Mouse (Mus musculus) liver, adult 2 months (tissue): ENCODE results near the gene Mlst8. TPM values are rescaled to one million over a fixed set of nuclear protein-coding genes. Genes with fewer than 3 reads are reported as not detected.

Experiments
- DNase-seq: peaks from one replicate; pipeline ENCODE4 v3.0.0-alpha.2; 2011; ENCODE audit warnings: low read depth, low spot score; ENCODE audit errors: extremely low read depth
- H3K27ac ChIP-seq: fragments of 200-500 bp; replicated peaks from 2 replicates; pipeline ENCODE4 v1.5.1; 2012; ENCODE audit warnings: low read depth, mild to moderate bottlenecking, control low read depth, inconsistent platforms, low read length; ENCODE audit not compliant: insufficient read depth
- H3K27me3 ChIP-seq: fragments of 200-500 bp; 2 replicates; pipeline ENCODE4 v1.6.1; 2012; ENCODE audit warnings: mild to moderate bottlenecking, moderate library complexity, low read length, inconsistent platforms; ENCODE audit not compliant: control insufficient read depth, insufficient read depth
- H3K36me3 ChIP-seq: fragments of 200-500 bp; 2 replicates; pipeline ENCODE4 v1.6.1; 2012; ENCODE audit warnings: low read length, inconsistent platforms; ENCODE audit not compliant: control insufficient read depth, insufficient read depth
- H3K4me1 ChIP-seq: fragments of 200-500 bp; 2 replicates; pipeline ENCODE4 v1.6.1; 2011; ENCODE audit warnings: low read length; ENCODE audit not compliant: control insufficient read depth, insufficient read depth
- H3K4me3 ChIP-seq: fragments of 200-500 bp; 2 replicates; pipeline ENCODE4 v1.5.1; 2011; ENCODE audit warnings: low read depth, mild to moderate bottlenecking, control low read depth, low read length, moderate library complexity; ENCODE audit not compliant: insufficient read depth
- H3K79me2 ChIP-seq: fragments of 200-500 bp; 2 replicates; pipeline ENCODE4 v1.6.1; 2012; ENCODE audit warnings: inconsistent platforms, mild to moderate bottlenecking, low read length, moderate library complexity; ENCODE audit not compliant: control insufficient read depth, insufficient read depth
- H3K9ac ChIP-seq: fragments of 200-500 bp; 2 replicates; pipeline ENCODE4 v1.6.1; 2012; ENCODE audit warnings: low read depth, mild to moderate bottlenecking, control low read depth, inconsistent platforms, low read length
- CTCF ChIP-seq: fragments of 200-500 bp; IDR thresholded peaks from 2 replicates; pipeline ENCODE4 v1.5.1; 2011; ENCODE audit warnings: low read depth, low read length, control low read depth
- POLR2A ChIP-seq: fragments of 200-500 bp; IDR thresholded peaks from 2 replicates; pipeline ENCODE4 v1.6.1; 2011; ENCODE audit warnings: low read length, control low read depth; ENCODE audit not compliant: insufficient read depth; ENCODE audit errors: extremely low read depth
- WGBS: fragments of 180-500 bp; shearing (Covaris S2); methylation state at CpG from one replicate; pipeline ENCODE4 v1.1.7; 2018; 5-methylcytosine and 5-hydroxymethylcytosine counted together
- polyA plus RNA-seq: library from polyadenylated mRNA; depleted of rRNA; stranded (reverse); fragments of >200 nt; gene quantifications from 2 replicates; pipeline ENCODE4 v1.2.3, GENCODE M21; 2012
- total RNA-seq: library from RNA; depleted of rRNA; stranded (reverse); fragments of >200 nt; gene quantifications from 2 replicates; pipeline ENCODE4 v1.2.3, GENCODE M21; 2014

The Mlst8 gene
- total and polyA plus RNA-seq, 2 experiments, result 3.5 to 16.7 TPM

DNA sequence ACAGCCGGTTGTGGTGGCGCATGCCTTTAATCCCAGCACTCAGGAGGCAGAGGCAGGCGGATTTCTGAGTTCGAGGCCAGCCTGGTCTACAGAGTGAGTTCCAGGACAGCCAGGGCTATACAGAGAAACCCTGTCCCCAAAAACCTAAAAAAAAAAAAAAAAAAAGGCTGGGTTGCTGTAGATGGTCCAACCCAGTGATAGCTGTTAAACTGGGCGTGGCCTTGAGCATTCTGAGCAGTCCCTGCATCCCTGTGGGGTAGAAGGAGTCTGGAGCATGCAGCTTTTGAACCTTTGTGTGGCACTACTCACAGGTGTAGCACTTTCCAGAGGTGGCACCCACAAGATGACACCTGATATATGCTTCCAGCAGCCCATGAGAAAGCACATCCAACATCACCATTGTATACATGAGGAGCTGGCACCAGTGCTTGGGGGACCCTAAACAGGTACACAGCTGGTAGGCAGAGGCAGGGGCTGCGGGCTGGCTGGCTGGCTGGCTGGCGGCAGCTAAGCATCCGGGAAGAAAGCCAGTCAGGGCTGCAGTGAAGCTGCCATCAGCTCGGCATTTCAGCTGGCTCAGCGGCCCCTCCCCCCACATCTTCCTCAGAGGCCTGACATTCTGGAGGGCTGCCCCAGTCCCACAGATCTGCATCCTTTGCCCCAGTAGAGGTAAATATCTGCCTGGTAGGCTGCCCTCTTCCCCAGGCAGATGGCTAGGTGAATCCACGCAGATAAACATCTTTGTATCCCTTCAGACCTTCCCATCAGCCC is 6.4 kb upstream of the Mlst8 start:
- 62% methylated on average over 11 of the region's 11 CpGs for WGBS
- Histone ChIP-seq H3K4me1 (no peaks in the 10 kb centered on the region), H3K4me3 (no peak overlapping the region), H3K36me3 (no peaks in the 10 kb centered on the region), H3K79me2 (no peaks in the 10 kb centered on the region), H3K9ac (no peak overlapping the region), H3K27ac (no peak overlapping the region), H3K27me3 (peaks cover 13% of the 10 kb centered on the region)
- no peak for TF ChIP-seq CTCF
- no peak for TF ChIP-seq POLR2A
- no peak for DNase-seq

DNA sequence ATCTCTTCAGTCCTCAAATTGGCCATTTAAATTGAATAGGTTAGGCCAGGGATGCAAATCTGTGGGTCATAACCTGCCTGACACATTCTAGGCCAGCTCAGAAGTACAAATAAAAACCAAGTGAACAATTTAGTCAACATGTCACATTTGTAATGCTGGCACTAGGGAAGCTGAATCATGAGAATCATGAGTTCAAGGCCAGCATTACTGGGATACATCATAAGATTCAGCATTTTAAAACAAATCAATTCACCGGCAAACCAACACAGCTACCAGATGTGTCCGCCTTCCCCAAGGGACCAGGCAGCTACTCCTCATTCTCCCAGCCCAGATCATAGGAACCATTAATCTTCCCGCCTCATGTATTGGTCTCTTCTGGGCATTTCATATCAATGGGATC is 4.6 kb upstream of the Mlst8 start:
- H3K9ac ChIP-seq, result no peak overlapping the region
- no peak for DNase-seq
- H3K27ac ChIP-seq, result no peak overlapping the region
- TF ChIP-seq CTCF (no peak), POLR2A (no peak)
- WGBS, result 91% methylated on average over 3 of the region's 3 CpGs
- no peaks in the 10 kb centered on the region for H3K79me2 ChIP-seq
- no peaks in the 10 kb centered on the region for H3K36me3 ChIP-seq
- H3K4me3 ChIP-seq, result no peak overlapping the region
- peaks cover 5% of the 10 kb centered on the region for H3K27me3 ChIP-seq
- H3K4me1 ChIP-seq, result no peaks in the 10 kb centered on the region

DNA sequence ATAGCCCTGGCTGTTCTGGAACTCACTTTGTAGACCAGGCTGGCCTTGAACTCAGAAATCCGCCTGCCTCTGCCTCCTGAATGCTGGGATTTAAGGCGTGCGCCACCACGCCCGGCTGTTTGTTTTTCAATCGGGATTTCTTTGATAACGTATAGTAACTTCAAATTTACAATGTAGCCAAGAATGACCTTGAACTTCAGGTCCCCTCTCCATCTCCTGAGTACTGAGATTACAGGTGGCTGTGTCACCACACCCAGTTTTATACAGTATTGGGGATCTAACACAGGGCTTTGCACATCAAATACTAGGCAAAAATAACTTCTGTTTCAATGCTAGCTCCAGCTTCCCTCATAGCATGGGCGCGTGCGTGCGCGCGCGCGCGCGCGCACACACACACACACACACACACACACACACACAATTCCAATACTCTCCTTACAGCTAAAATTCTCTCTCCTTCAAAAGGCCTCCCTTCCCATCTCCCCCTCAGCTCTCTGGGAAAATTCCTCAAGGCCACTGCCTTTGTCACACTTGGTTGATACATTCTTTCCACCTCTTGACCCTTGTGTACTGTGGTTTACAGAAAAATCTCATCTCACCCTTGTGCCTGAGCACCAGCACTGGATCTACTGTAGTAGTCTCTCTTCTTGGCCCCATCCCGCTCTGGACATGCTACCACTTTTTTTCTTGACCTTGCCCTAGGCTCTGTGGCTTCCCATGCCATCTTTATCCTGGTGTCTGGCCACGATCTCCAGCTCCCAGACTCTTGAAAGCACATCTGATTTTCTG is 2.3 kb upstream of the Mlst8 start:
- no peak overlapping the region for H3K9ac ChIP-seq
- 91% methylated on average over 20 of the region's 20 CpGs for WGBS
- TF ChIP-seq POLR2A (no peak), CTCF (no peak)

DNA sequence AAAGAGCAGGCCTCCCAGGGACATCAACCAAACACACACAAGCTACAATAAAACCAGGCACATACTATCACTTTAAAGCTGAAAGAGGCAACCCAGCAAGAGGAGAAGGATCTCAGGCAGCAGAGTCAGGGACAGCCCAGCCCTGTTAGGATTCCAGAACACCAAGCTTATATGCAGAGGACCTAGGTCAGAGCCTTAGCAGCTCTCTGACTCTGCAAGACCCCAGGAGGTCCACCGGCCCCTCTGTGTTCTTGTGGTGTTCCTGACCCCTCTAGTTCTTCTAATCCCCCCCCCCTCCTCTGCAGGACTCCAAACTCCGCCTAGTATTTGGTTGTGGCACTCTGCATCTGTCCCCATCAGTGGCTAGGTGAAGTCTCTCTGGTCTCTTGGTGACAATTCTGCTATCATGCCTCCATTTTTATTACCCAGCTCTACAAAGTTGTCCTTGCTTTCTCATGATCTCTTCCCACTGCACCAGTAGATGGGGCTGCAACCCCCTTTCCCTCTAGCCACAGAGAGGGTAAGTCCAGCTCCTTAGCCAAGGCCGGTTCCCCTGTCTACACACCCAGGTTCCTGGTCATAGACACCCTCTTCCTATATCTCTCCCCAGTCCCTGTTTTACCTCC is 1.4 kb upstream of the Mlst8 start:
- Histone ChIP-seq H3K4me3 (no peak overlapping the region), H3K27ac (no peak overlapping the region), H3K79me2 (no peaks in the 10 kb centered on the region), H3K4me1 (peaks cover 6% of the 10 kb centered on the region; the same call in 1 of the 2 replicates), H3K9ac (no peak overlapping the region), H3K36me3 (no peaks in the 10 kb centered on the region; the same call in 1 of the 2 replicates), H3K27me3 (no peaks in the 10 kb centered on the region)
- DNase-seq, result no peak
- no peak for TF ChIP-seq POLR2A
- 0 out of 2 replicates have a peak, but pooled peaks have one; percentile 20 for TF ChIP-seq CTCF
- WGBS, result 85% methylated on average over 3 of the region's 3 CpGs

More for the DNA sequence above, 2.3 kb upstream of the Mlst8 start:
- H3K36me3 ChIP-seq, result no peaks in the 10 kb centered on the region
- H3K27ac ChIP-seq, result no peak overlapping the region
- H3K4me1 ChIP-seq, result peaks cover 6% of the 10 kb centered on the region; the same call in 1 of the 2 replicates
- H3K79me2 ChIP-seq, result no peaks in the 10 kb centered on the region
- H3K27me3 ChIP-seq, result no peaks in the 10 kb centered on the region
- DNase-seq, result no peak
- no peak overlapping the region for H3K4me3 ChIP-seq

DNA sequence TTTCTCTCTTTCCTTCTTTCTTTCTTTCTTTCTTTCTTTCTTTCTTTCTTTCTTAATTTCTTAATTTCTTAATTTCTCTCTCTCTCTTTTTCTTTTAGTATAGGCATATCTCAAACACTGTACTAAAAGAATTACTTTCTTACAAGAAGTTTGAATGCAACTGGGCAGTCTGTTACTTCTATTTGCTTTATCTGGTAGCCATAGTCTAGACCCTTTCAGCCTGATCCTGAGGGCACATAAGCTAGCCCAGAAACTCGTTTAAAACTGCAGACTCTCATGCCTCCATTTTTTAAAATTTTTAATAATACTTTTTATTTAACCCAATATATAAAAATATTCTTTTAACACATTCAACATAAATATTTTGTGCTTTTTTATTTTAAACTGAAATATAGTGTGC is 553 bp upstream of the Mlst8 start:
- H3K4me1 ChIP-seq, result peaks cover 6% of the 10 kb centered on the region; the same call in 1 of the 2 replicates
- H3K4me3 ChIP-seq, result no peak overlapping the region
- TF ChIP-seq CTCF, result no peak
- no peak for TF ChIP-seq POLR2A
- no peaks in the 10 kb centered on the region; the same call in 1 of the 2 replicates for H3K36me3 ChIP-seq
- DNase-seq, result no peak
- no peak overlapping the region for H3K9ac ChIP-seq
- no peaks in the 10 kb centered on the region for H3K79me2 ChIP-seq
- WGBS, result 45% methylated on average over 1 of the region's 1 CpGs
- H3K27ac ChIP-seq, result no peak overlapping the region
- H3K27me3 ChIP-seq, result no peaks in the 10 kb centered on the region
